Mouse (Mus musculus) heart, embryonic 13.5 days (tissue): ENCODE results near the gene Gnai3. TPM values are rescaled to one million over a fixed set of nuclear protein-coding genes. Genes with fewer than 3 reads are reported as not detected.

Experiments
- ATAC-seq: fragments of 200-750 bp; cut with Nextera tagmentation; 2 replicates; pipeline ENCODE4 v1.8.0; 2017; ENCODE audit warnings: moderate TSS enrichment; ENCODE audit not compliant: insufficient number of reproducible peaks, low FRiP score, low TSS enrichment; ENCODE audit errors: extremely low read depth
- H3K27ac ChIP-seq: fragments of 300-500 bp; sonication (generic); replicated peaks from 2 replicates; pipeline ENCODE4 v1.5.1; 2015; ENCODE audit warnings: moderate library complexity, mild to moderate bottlenecking, inconsistent platforms
- H3K27me3 ChIP-seq: fragments of 300-500 bp; sonication (generic); replicated peaks from 2 replicates; pipeline ENCODE4 v1.6.1; 2015; ENCODE audit warnings: mild to moderate bottlenecking, inconsistent platforms
- H3K36me3 ChIP-seq: fragments of 300-500 bp; sonication (generic); 2 replicates; pipeline ENCODE4 v1.6.1; 2015; ENCODE audit warnings: mild to moderate bottlenecking, inconsistent platforms
- H3K4me1 ChIP-seq: fragments of 300-500 bp; sonication (generic); 2 replicates; pipeline ENCODE4 v1.6.1; 2015; ENCODE audit warnings: inconsistent platforms
- H3K4me2 ChIP-seq: fragments of 300-500 bp; sonication (generic); 2 replicates; pipeline ENCODE4 v1.6.1; 2015; ENCODE audit warnings: inconsistent platforms, mild to moderate bottlenecking, moderate library complexity
- H3K4me3 ChIP-seq: fragments of 300-500 bp; sonication (generic); 2 replicates; pipeline ENCODE4 v1.5.1; 2015; ENCODE audit warnings: moderate library complexity, mild to moderate bottlenecking, inconsistent platforms
- H3K9ac ChIP-seq: fragments of 300-500 bp; sonication (generic); 2 replicates; pipeline ENCODE4 v1.6.1; 2015; ENCODE audit warnings: inconsistent platforms, mild to moderate bottlenecking, moderate library complexity
- H3K9me3 ChIP-seq: fragments of 300-500 bp; sonication (generic); 2 replicates; pipeline ENCODE4 v1.6.1; 2016; ENCODE audit warnings: inconsistent platforms
- WGBS: fragments of 180-500 bp; shearing (Covaris S2); methylation state at CpG from one replicate; pipeline ENCODE4 v1.1.7; 2015; ENCODE audit warnings: mixed read lengths; 5-methylcytosine and 5-hydroxymethylcytosine counted together
- polyA plus RNA-seq: library from polyadenylated mRNA; unstranded; fragments of >200 nt; fragmentation: Nextera tagmentation; extraction: Ambion mirVana; gene quantifications from 2 replicates; pipeline ENCODE4 v1.2.1, GENCODE M21; 2015

The Gnai3 gene
- polyA plus RNA-seq, 1 experiment from 2014 or later = 74.7 TPM

- Histone ChIP-seq H3K9ac (peak overlapping the region; percentile 44), H3K4me2 (no peak overlapping the region), H3K4me1 (peaks cover 46% of the 10 kb centered on the region), H3K4me3 (no peak overlapping the region), H3K9me3 (no peaks in the 10 kb centered on the region), H3K27ac (0 out of 2 replicates have a peak overlapping the region, but pooled peaks have one; percentile 20), H3K36me3 (no peaks in the 10 kb centered on the region), H3K27me3 (no peaks in the 10 kb centered on the region)
- 37% methylated on average over 5 of the region's 5 CpGs for WGBS
- no peak for ATAC-seq
Measured at GRCm38 (mm10) chr3:108088842-108089380, 57.0 kb downstream of the Gnai3 start.

- no peaks in the 10 kb centered on the region for H3K9me3 ChIP-seq
- H3K27ac ChIP-seq = peak overlapping the region; percentile 95
- no peaks in the 10 kb centered on the region for H3K27me3 ChIP-seq
- H3K4me2 ChIP-seq = peak overlapping the region; percentile 97
- 61% methylated on average over 3 of the region's 3 CpGs for WGBS
- no peak for ATAC-seq
- peaks cover 61% of the 10 kb centered on the region for H3K4me1 ChIP-seq
- peak overlapping the region; percentile 79 for H3K4me3 ChIP-seq
- no peaks in the 10 kb centered on the region for H3K36me3 ChIP-seq
- peak overlapping the region; percentile 86 for H3K9ac ChIP-seq
Measured at GRCm38 (mm10) chr3:108087329-108087728, 58.6 kb downstream of the Gnai3 start.

- Histone ChIP-seq H3K36me3 (no peaks in the 10 kb centered on the region), H3K27me3 (no peaks in the 10 kb centered on the region), H3K27ac (peak within 1 kb of the TSS; percentile 95), H3K4me2 (peak within 1 kb of the TSS; percentile 97), H3K9me3 (no peaks in the 10 kb centered on the region), H3K4me3 (peak within 1 kb of the TSS; percentile 79), H3K9ac (peak within 1 kb of the TSS; percentile 86), H3K4me1 (peaks cover 69% of the 10 kb centered on the region)
- peak; percentile 68 for ATAC-seq
- WGBS = under 1% methylated on average over 29 of the region's 29 CpGs
Measured at GRCm38 (mm10) chr3:108086470-108086979, 59.4 kb downstream of the Gnai3 start, which contains the start of gene Ampd2. Gene Ampd2 (minus strand): TSS chr3:108086651.

GRCm38 (mm10) chr3:108085721-108086469 is 60.1 kb downstream of the Gnai3 start:
- Histone ChIP-seq H3K27me3 (no peaks in the 10 kb centered on the region), H3K27ac (peak overlapping the region; percentile 95), H3K4me1 (peaks cover 76% of the 10 kb centered on the region), H3K9me3 (no peaks in the 10 kb centered on the region), H3K4me3 (peak overlapping the region; percentile 79), H3K4me2 (peak overlapping the region; percentile 97), H3K36me3 (no peaks in the 10 kb centered on the region), H3K9ac (peak overlapping the region; percentile 86)
- under 1% methylated on average over 31 of the region's 31 CpGs for WGBS
- ATAC-seq = peak; percentile 56

GRCm38 (mm10) chr3:108085281-108085720 is 60.6 kb downstream of the Gnai3 start:
- H3K27me3 ChIP-seq = no peaks in the 10 kb centered on the region
- no peaks in the 10 kb centered on the region for H3K9me3 ChIP-seq
- H3K4me1 ChIP-seq = peaks cover 79% of the 10 kb centered on the region
- H3K4me3 ChIP-seq = peak overlapping the region; percentile 79
- H3K4me2 ChIP-seq = peak overlapping the region; percentile 97
- 0% methylated on average over 14 of the region's 14 CpGs for WGBS
- peak; percentile 77 for ATAC-seq
- H3K9ac ChIP-seq = peak overlapping the region; percentile 86
- peaks cover 5% of the 10 kb centered on the region; the same call in 1 of the 2 replicates for H3K36me3 ChIP-seq
- peak overlapping the region; percentile 95 for H3K27ac ChIP-seq

GRCm38 (mm10) chr3:108084767-108085270 is 61.1 kb downstream of the Gnai3 start:
- ATAC-seq = no peak
- peak overlapping the region; percentile 79 for H3K4me3 ChIP-seq
- H3K9ac ChIP-seq = peak overlapping the region; percentile 86
- H3K36me3 ChIP-seq = peaks cover 10% of the 10 kb centered on the region
- 12% methylated on average over 13 of the region's 13 CpGs for WGBS
- H3K27me3 ChIP-seq = no peaks in the 10 kb centered on the region
- H3K9me3 ChIP-seq = no peaks in the 10 kb centered on the region
- peak overlapping the region; percentile 95 for H3K27ac ChIP-seq
- peak overlapping the region; percentile 97 for H3K4me2 ChIP-seq
- H3K4me1 ChIP-seq = peaks cover 76% of the 10 kb centered on the region

- Histone ChIP-seq H3K27ac (no peak overlapping the region), H3K4me3 (peak overlapping the region; percentile 79), H3K9ac (peak overlapping the region; percentile 86), H3K36me3 (peaks cover 18% of the 10 kb centered on the region), H3K9me3 (no peaks in the 10 kb centered on the region), H3K4me2 (peak overlapping the region; percentile 97), H3K4me1 (peaks cover 68% of the 10 kb centered on the region), H3K27me3 (no peaks in the 10 kb centered on the region)
- WGBS = 51% methylated on average over 4 of the region's 4 CpGs
- ATAC-seq = no peak
Measured at GRCm38 (mm10) chr3:108083904-108084407, 62.0 kb downstream of the Gnai3 start.

- Histone ChIP-seq H3K27ac (no peak overlapping the region), H3K9ac (peak overlapping the region; percentile 28), H3K4me3 (peak overlapping the region; percentile 79; the same call in 1 of the 2 replicates), H3K4me1 (peaks cover 63% of the 10 kb centered on the region), H3K36me3 (peaks cover 26% of the 10 kb centered on the region), H3K9me3 (no peaks in the 10 kb centered on the region), H3K27me3 (no peaks in the 10 kb centered on the region), H3K4me2 (peak overlapping the region; percentile 97)
- WGBS = 15% methylated on average over 2 of the region's 2 CpGs
- ATAC-seq = no peak
Measured at GRCm38 (mm10) chr3:108083161-108083560, 62.8 kb downstream of the Gnai3 start.

GRCm38 (mm10) chr3:108082251-108082875 is 63.6 kb downstream of the Gnai3 start:
- no peaks in the 10 kb centered on the region for H3K9me3 ChIP-seq
- 88% methylated on average over 1 of the region's 1 CpGs for WGBS
- peaks cover 34% of the 10 kb centered on the region for H3K36me3 ChIP-seq
- peak overlapping the region; percentile 97 for H3K4me2 ChIP-seq
- no peaks in the 10 kb centered on the region for H3K27me3 ChIP-seq
- H3K4me1 ChIP-seq = peaks cover 60% of the 10 kb centered on the region
- H3K27ac ChIP-seq = peak overlapping the region; percentile 48
- no peak for ATAC-seq
- H3K9ac ChIP-seq = peak overlapping the region; percentile 24
- peak overlapping the region; percentile 16; the same call in 1 of the 2 replicates for H3K4me3 ChIP-seq

- ATAC-seq = no peak
- Histone ChIP-seq H3K4me2 (peak overlapping the region; percentile 97), H3K9ac (peak overlapping the region; percentile 24), H3K9me3 (no peaks in the 10 kb centered on the region), H3K36me3 (peaks cover 41% of the 10 kb centered on the region), H3K4me3 (peak overlapping the region; percentile 16; the same call in 1 of the 2 replicates), H3K27me3 (no peaks in the 10 kb centered on the region), H3K27ac (peak overlapping the region; percentile 48), H3K4me1 (peaks cover 53% of the 10 kb centered on the region)
- 41% methylated on average over 4 of the region's 4 CpGs for WGBS
Measured at GRCm38 (mm10) chr3:108081681-108082080, 64.3 kb downstream of the Gnai3 start.

GRCm38 (mm10) chr3:108076836-108077235 is 69.1 kb downstream of the Gnai3 start:
- peaks cover 17% of the 10 kb centered on the region for H3K4me1 ChIP-seq
- peaks cover 84% of the 10 kb centered on the region for H3K36me3 ChIP-seq
- H3K4me2 ChIP-seq = no peak overlapping the region
- no peaks in the 10 kb centered on the region for H3K27me3 ChIP-seq
- H3K27ac ChIP-seq = no peak overlapping the region
- no peak overlapping the region for H3K4me3 ChIP-seq
- no peak overlapping the region for H3K9ac ChIP-seq
- H3K9me3 ChIP-seq = no peaks in the 10 kb centered on the region
- WGBS = 85% methylated on average over 9 of the region's 9 CpGs
- ATAC-seq = no peak
